Mouse (Mus musculus) cortical plate, adult 2 months (tissue): ENCODE measurements around the gene Klhdc8a. TPM values are rescaled to one million over a fixed set of nuclear protein-coding genes. Genes with fewer than 3 reads are reported as not detected.

Source experiments
- H3K27ac ChIP-seq: fragments of 200-500 bp; 2 replicates; pipeline ENCODE4 v1.5.1; 2012; ENCODE audit warnings: low read length, control low read depth, inconsistent platforms; ENCODE audit not compliant: insufficient read depth
- H3K4me1 ChIP-seq: fragments of 200-500 bp; 2 replicates; pipeline ENCODE4 v1.6.1; 2011; ENCODE audit warnings: low read length; ENCODE audit not compliant: control insufficient read depth, insufficient read depth
- H3K4me3 ChIP-seq: fragments of 200-500 bp; 2 replicates; pipeline ENCODE4 v1.5.1; 2011; ENCODE audit warnings: mild to moderate bottlenecking, low read length, control low read depth; ENCODE audit not compliant: insufficient read depth
- CTCF ChIP-seq: fragments of 200-500 bp; IDR thresholded peaks from 2 replicates; pipeline ENCODE4 v1.5.1; 2011; ENCODE audit warnings: mild to moderate bottlenecking, control low read depth, low read length; ENCODE audit not compliant: insufficient read depth; ENCODE audit errors: extremely low read depth
- POLR2A ChIP-seq: fragments of 200-500 bp; IDR thresholded peaks from 2 replicates; pipeline ENCODE4 v1.6.1; 2011; ENCODE audit warnings: mild to moderate bottlenecking, low read length, control low read depth; ENCODE audit not compliant: insufficient read depth; ENCODE audit errors: extremely low read depth
- polyA plus RNA-seq: library from polyadenylated mRNA; depleted of rRNA; stranded (reverse); fragments of >200 nt; gene quantifications from 2 replicates; pipeline ENCODE4 v1.2.3, GENCODE M21; 2012

Gene Klhdc8a
- polyA plus RNA-seq, 1 experiment, result 9.4 TPM

DNA sequence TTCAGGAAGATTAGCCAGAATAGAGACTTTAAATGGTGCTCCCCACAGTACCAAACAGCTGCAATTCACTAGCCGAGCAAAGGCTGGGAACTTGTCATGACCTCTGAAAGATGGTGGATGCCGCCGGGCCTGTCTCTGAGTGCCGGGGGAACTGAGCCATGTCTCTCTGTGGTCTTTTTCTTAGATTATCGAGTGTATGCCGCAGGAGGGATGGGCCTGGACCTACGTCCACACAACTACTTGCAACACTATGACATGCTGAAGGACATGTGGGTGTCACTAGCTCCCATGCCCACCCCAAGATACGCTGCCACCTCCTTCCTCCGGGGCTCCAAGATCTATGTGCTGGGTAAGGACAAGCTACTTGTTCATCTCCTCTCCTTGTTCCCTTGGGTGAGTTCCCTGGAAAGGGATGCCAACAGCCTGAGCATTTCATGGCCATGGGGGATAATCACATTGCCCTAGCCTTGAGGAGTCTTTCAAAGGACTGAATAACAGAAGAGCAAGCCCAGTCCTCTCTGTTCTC is 4.0 kb downstream of the Klhdc8a start:
- no peaks in the 10 kb centered on the region for H3K4me1 ChIP-seq
- TF ChIP-seq POLR2A, result no peak
- TF ChIP-seq CTCF, result no peak

GRCm38 (mm10) chr1:132304618-132305214 is 6.3 kb downstream of the Klhdc8a start:
- H3K4me1 ChIP-seq, result no peaks in the 10 kb centered on the region
- no peak overlapping the region for H3K27ac ChIP-seq
- TF ChIP-seq CTCF (no peak), POLR2A (no peak)
- H3K4me3 ChIP-seq, result no peak overlapping the region

More for the DNA sequence above, 4.0 kb downstream of the Klhdc8a start:
- H3K27ac ChIP-seq, result no peak overlapping the region
- H3K4me3 ChIP-seq, result no peak overlapping the region

DNA sequence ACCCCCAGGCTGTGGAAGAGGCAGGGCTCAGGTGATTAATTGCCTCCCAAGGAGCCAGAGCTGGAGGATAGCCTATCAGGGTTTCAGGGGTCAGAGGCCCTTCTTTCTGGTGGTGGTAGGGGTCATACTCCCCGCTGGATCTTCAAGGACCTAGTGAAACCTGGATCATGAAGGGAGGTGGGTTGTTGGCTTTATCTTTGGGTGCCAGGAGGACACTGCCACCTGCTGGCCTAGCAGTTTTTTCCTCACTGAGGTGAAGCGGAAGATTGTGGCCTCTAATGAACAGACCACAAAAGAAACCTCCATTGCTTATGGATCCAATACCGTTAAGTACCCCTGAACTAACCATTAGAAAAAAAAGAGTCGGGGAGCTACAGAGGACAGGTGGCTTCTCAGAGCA is 7.7 kb downstream of the Klhdc8a start:
- Histone ChIP-seq H3K4me1 (no peaks in the 10 kb centered on the region), H3K4me3 (no peak overlapping the region), H3K27ac (no peak overlapping the region)
- TF ChIP-seq CTCF (peak; percentile 78), POLR2A (no peak)

- TF ChIP-seq POLR2A, result no peak
- no peak for TF ChIP-seq CTCF
- no peak overlapping the region for H3K27ac ChIP-seq
- no peak overlapping the region for H3K4me3 ChIP-seq
- no peaks in the 10 kb centered on the region for H3K4me1 ChIP-seq
These were observed 8.4 kb downstream of the Klhdc8a start for GRCm38 (mm10) chr1:132306808-132307207.

DNA sequence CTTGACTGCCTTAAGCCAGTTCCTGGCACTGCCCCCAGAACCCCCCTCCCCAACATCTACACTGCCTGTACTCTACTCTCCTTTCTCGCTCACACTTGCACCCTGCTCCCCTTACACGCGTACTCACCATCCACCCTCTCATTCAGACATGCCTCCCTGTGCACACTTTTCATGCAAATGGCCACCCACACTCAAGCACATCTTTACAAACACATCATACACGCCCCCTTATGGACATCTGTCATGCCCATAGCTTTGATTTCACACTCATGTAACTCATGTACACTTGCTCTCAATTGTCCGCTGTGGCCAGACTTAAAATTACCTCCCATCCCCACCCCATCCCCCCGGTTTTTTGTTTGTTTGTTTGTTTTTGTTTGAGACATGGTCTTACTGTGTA is 9.5 kb downstream of the Klhdc8a start:
- no peak overlapping the region for H3K27ac ChIP-seq
- no peaks in the 10 kb centered on the region for H3K4me1 ChIP-seq
- H3K4me3 ChIP-seq, result no peak overlapping the region
- no peak for TF ChIP-seq CTCF
- TF ChIP-seq POLR2A, result no peak

- Histone ChIP-seq H3K4me3 (no peak overlapping the region), H3K27ac (no peak overlapping the region), H3K4me1 (no peaks in the 10 kb centered on the region)
- TF ChIP-seq POLR2A, result no peak
- no peak for TF ChIP-seq CTCF
These were observed 10.2 kb downstream of the Klhdc8a start for GRCm38 (mm10) chr1:132308674-132309073.

- TF ChIP-seq POLR2A, result no peak
These were observed 12.3 kb downstream of the Klhdc8a start for GRCm38 (mm10) chr1:132310754-132311153.

DNA sequence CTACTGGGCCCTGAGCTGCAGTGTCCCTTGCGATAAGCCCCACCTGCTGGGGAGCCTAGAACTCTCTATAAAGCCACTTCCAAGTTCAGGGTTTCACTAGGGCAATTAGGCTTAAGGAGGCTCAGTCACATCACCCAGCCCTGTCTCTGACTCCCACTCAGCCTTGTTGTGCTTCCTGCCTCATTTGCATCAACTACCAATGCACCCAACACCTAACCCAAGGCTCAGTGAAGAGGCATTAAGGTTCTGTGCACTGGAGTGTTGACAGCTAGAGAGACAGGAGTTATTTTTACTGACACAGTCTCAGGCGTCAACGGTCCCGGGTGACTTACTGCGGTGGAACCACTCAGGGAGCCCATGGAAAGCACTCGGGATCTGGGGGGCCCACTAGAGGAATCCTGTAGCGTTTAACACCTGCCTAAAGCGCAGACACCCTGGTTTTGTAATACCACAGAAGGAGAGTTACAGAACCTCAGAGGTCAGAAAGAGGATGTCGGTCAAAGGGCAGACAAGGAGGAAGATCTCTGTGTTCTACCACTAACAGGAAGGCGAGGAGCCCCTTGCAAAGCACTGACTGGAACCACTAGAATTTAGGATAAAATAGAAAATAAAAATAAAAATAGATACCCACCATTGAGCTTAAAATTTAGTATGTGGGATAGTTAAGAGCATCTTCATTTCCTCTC is 12.9 kb downstream of the Klhdc8a start:
- Histone ChIP-seq H3K27ac (no peak overlapping the region), H3K4me1 (no peaks in the 10 kb centered on the region), H3K4me3 (no peak overlapping the region)
- TF ChIP-seq POLR2A (no peak), CTCF (no peak)

More at GRCm38 (mm10) chr1:132310754-132311153, 12.3 kb downstream of the Klhdc8a start:
- Histone ChIP-seq H3K4me3 (no peak overlapping the region), H3K4me1 (no peaks in the 10 kb centered on the region), H3K27ac (no peak overlapping the region)

GRCm38 (mm10) chr1:132312043-132312442 is 13.6 kb downstream of the Klhdc8a start:
- Histone ChIP-seq H3K4me3 (no peak overlapping the region), H3K4me1 (no peaks in the 10 kb centered on the region), H3K27ac (no peak overlapping the region)
- TF ChIP-seq CTCF (no peak), POLR2A (no peak)

- Histone ChIP-seq H3K4me3 (no peak overlapping the region), H3K4me1 (no peaks in the 10 kb centered on the region), H3K27ac (no peak overlapping the region)
- TF ChIP-seq POLR2A (no peak), CTCF (peak; percentile 58)
These were observed 14.3 kb downstream of the Klhdc8a start for GRCm38 (mm10) chr1:132312703-132313102.
